Mouse (Mus musculus) heart, embryonic 11.5 days (tissue): Measurements from ENCODE around the gene Qrfpr. TPM values are rescaled to one million over a fixed set of nuclear protein-coding genes. Genes with fewer than 3 reads are reported as not detected.
A peak's percentile ranks its signal among the peaks of the same experiment; 100 is the strongest.

Experiments
- ATAC-seq: fragments of 200-750 bp; cut with Nextera tagmentation; replicated peaks from 2 replicates; pipeline ENCODE4 v1.8.0; 2017; ENCODE audit warnings: moderate library complexity; ENCODE audit not compliant: insufficient number of reproducible peaks, low FRiP score, low TSS enrichment
- H3K27ac ChIP-seq: fragments of 300-500 bp; sonication (generic); 2 replicates; pipeline ENCODE4 v1.5.1; 2014; ENCODE audit warnings: mild to moderate bottlenecking, low read depth, low read length
- H3K27me3 ChIP-seq: fragments of 300-500 bp; sonication (generic); 2 replicates; pipeline ENCODE4 v1.6.1; 2014; ENCODE audit warnings: mild to moderate bottlenecking, low read length, mixed read lengths; ENCODE audit not compliant: control insufficient read depth, insufficient read depth
- H3K36me3 ChIP-seq: fragments of 300-500 bp; sonication (generic); 2 replicates; pipeline ENCODE4 v1.6.1; 2014; ENCODE audit warnings: mild to moderate bottlenecking, low read length, moderate library complexity, mixed read lengths; ENCODE audit not compliant: control insufficient read depth, insufficient read depth
- H3K4me1 ChIP-seq: fragments of 300-500 bp; sonication (generic); 2 replicates; pipeline ENCODE4 v1.6.1; 2014; ENCODE audit warnings: low read length; ENCODE audit not compliant: control insufficient read depth, insufficient read depth
- H3K4me2 ChIP-seq: fragments of 300-500 bp; sonication (generic); 2 replicates; pipeline ENCODE4 v1.6.1; 2014; ENCODE audit warnings: mild to moderate bottlenecking, moderate library complexity
- H3K4me3 ChIP-seq: fragments of 300-500 bp; sonication (generic); 2 replicates; pipeline ENCODE4 v1.5.1; 2014; ENCODE audit warnings: low read depth, low read length
- H3K9ac ChIP-seq: fragments of 300-500 bp; sonication (generic); 2 replicates; pipeline ENCODE4 v1.6.1; 2014; ENCODE audit warnings: mild to moderate bottlenecking, low read depth, low read length, moderate library complexity
- H3K9me3 ChIP-seq: fragments of 300-500 bp; sonication (generic); replicated peaks from 2 replicates; pipeline ENCODE4 v1.6.1; 2016; ENCODE audit warnings: low read length; ENCODE audit not compliant: control insufficient read depth
- WGBS: fragments of 180-500 bp; shearing (Covaris S2); extraction: QIAGEN DNeasy Blood & Tissue Kit; methylation state at CpG from one replicate; pipeline ENCODE4 v1.1.7; 2014; ENCODE audit not compliant: insufficient replicate concordance; 5-methylcytosine and 5-hydroxymethylcytosine counted together
- polyA plus RNA-seq: library from polyadenylated mRNA; unstranded; fragments of >200 nt; fragmentation: Nextera tagmentation; extraction: Ambion mirVana; gene quantifications from 2 replicates; pipeline ENCODE4 v1.2.1, GENCODE M21; 2014

The Qrfpr gene
- polyA plus RNA-seq, 1 experiment from 2014 or later = 0.14 TPM

DNA sequence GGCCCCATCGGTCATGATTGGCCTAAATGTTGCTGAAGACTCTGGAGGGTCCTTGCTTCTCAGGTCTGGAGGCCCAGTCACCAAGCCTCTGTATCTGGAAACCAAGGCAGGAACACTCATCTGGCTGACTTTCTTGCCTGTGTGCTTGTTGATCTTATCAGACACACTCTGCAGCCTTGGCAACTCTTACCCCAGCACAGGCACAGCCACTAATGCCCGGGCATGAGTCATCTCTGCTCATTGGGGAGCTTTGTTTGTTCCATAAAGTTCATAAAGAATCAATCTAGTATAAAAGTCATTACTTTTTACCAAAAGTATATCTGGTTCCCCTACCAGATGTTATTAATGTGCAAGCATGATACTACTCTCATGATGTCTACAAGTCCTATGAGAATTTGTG, 48.4 kb downstream of the Qrfpr start:
- Histone ChIP-seq H3K4me2 (no peak overlapping the region), H3K4me1 (no peaks in the 10 kb centered on the region), H3K36me3 (no peaks in the 10 kb centered on the region), H3K4me3 (no peak overlapping the region), H3K9ac (no peak overlapping the region), H3K27me3 (no peaks in the 10 kb centered on the region), H3K9me3 (no peaks in the 10 kb centered on the region), H3K27ac (no peak overlapping the region)
- WGBS = 83% methylated on average over 2 of the region's 2 CpGs
- ATAC-seq = no peak

DNA sequence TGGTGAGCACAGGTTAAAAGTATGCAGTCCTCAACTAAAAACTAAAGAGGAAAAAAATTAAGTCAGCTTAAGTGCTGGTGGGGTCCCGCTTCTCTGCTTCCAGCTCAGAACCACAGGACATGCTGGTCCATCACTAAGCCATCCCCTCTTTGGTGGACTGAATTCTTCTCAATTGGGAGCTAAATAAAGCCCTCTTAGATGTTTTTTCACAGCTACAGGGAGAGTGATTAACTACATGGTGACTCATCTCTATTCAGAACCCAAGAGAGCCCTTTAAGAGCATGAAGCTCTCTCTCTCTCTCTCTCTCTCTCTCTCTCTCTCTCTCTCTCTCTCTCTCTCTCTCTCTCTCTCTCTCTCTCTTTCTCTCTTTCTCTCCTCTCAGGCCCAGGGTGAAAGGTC, 50.8 kb downstream of the Qrfpr start:
- Histone ChIP-seq H3K27ac (no peak overlapping the region), H3K4me3 (no peak overlapping the region), H3K4me1 (no peaks in the 10 kb centered on the region), H3K9me3 (no peaks in the 10 kb centered on the region), H3K36me3 (peaks cover 5% of the 10 kb centered on the region), H3K27me3 (no peaks in the 10 kb centered on the region), H3K4me2 (no peak overlapping the region), H3K9ac (no peak overlapping the region)
- 83% methylated on average over 1 of the region's 1 CpGs for WGBS
- ATAC-seq = no peak

DNA sequence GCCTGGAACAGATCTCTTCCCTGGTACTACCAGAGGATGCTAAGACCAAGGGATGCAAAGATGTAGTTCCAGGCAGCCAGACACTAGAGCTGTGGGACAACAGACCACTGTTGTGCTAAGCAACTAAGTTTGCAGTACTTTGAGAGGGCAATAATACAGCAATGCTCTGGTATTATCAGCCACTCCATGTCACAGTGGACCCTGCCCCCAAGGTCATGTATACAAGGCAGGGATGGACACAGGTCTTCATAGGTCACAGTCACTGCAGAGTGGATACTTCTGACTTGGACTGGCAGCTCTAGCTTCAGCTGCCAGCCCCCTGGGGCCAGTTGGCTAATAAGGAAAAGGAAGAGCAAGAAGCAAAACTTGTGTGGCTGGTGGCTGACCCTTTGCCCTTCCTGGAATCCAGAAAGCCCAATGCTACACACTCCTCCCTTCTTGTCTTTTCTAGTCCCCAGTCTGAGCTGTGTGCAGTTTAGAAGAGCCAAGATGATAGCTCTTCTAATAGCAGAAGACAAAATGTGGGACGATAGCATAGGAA, 51.4 kb downstream of the Qrfpr start:
- Histone ChIP-seq H3K9ac (no peak overlapping the region), H3K4me3 (no peak overlapping the region), H3K27me3 (no peaks in the 10 kb centered on the region), H3K4me2 (no peak overlapping the region), H3K36me3 (peaks cover 11% of the 10 kb centered on the region), H3K4me1 (no peaks in the 10 kb centered on the region), H3K27ac (no peak overlapping the region), H3K9me3 (peaks cover 3% of the 10 kb centered on the region; the same call in 1 of the 2 replicates)
- ATAC-seq = no peak
- WGBS = 94% methylated on average over 1 of the region's 1 CpGs

DNA sequence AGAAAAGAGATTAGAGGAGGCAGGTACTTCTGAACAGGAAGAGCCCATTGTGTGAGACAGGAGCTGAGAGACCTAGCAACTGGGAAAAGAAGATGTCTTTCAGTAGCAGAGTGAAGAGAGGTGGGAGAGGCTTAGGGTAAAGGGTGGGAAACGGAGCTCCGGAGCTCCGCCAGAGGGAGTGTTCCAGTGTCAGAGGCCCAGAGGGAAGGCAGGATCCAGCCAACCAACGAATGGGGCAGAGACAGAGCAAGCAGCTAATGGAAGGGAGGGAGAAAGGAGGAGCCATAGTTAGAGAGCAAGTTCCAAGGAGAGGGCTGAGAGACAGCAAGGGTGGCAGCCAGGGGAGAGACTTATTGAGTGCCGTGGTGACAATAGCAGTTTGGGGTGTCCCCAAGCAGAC, 66.8 kb downstream of the Qrfpr start:
- Histone ChIP-seq H3K4me2 (peak overlapping the region; percentile 2; the same call in 1 of the 2 replicates), H3K27ac (no peak overlapping the region), H3K9ac (no peak overlapping the region), H3K4me3 (no peak overlapping the region), H3K4me1 (peaks cover 14% of the 10 kb centered on the region), H3K9me3 (no peaks in the 10 kb centered on the region; the same call in 1 of the 2 replicates), H3K36me3 (peaks cover 10% of the 10 kb centered on the region), H3K27me3 (no peaks in the 10 kb centered on the region)
- no peak for ATAC-seq
- WGBS = 13% methylated on average over 5 of the region's 5 CpGs

DNA sequence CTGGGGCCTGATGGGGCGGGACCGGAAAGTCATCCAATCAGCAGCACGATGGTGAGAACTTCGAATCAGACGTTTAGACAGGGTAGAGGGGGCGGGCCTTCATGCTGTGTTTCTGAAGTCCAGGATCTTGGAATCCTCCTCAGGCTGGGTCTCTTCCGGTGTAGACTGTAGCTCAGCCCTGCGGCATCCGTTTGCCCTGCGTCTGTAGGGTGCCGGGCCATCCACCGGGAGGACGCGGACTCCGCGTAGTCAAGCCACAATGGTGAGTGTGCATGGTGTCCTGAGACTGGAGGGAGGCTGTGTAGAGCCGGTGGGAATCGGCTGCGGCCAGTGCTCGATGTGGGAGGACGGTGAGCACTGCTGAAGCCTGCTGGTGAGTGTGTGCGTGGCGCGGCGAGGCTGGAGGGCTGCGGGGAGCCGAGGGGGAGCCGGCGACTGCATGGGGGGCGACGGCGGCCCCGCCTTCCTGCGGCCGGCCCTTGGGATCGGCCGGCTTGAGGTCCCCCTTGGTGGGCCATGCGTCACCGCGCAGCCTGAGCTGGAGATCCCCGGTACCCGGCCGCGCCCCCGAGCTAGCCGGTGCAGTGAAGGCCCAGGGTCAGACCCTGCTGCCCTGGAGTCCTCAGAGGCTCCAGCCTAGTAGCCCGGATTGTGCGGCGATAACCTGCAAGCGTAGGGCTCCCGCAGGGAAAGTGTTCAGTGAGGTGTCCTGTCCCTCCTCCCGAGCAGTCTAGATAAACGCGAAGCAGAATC, 71.0 kb downstream of the Qrfpr start, which contains the start of gene D3Ertd254e:
Gene D3Ertd254e (plus strand): TSS at position 84 of the 753 bp plus-strand sequence.
- H3K9me3 ChIP-seq = no peaks in the 10 kb centered on the region
- under 1% methylated on average over 53 of the region's 54 CpGs for WGBS
- H3K36me3 ChIP-seq = no peaks in the 10 kb centered on the region
- peak within 1 kb of the TSS; percentile 77 for H3K27ac ChIP-seq
- no peaks in the 10 kb centered on the region for H3K27me3 ChIP-seq
- peak within 1 kb of the TSS; percentile 93 for H3K9ac ChIP-seq
- ATAC-seq = peak; percentile 97
- H3K4me2 ChIP-seq = peak within 1 kb of the TSS; percentile 81
- H3K4me1 ChIP-seq = peaks cover 14% of the 10 kb centered on the region
- H3K4me3 ChIP-seq = peak within 1 kb of the TSS; percentile 91

DNA sequence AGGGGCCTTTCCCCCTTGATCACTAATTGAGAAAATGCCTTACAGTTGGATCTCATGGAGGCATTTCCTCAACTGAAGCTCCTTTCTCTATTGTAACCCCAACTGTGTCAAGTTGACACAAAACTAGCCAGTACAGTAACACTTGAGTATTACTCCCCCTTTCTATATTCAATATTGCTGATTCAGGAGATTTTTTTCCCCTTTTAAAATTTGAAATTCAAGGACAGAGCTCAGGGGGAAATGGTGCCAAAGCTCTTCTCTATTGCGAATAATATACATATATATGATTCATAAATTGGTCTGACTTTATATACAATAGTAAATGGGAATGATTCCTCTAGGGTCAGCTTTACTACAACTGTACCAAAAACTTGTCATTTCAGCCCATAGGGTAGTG, 71.6 kb downstream of the Qrfpr start:
- H3K36me3 ChIP-seq = no peaks in the 10 kb centered on the region
- H3K9ac ChIP-seq = no peak overlapping the region

DNA sequence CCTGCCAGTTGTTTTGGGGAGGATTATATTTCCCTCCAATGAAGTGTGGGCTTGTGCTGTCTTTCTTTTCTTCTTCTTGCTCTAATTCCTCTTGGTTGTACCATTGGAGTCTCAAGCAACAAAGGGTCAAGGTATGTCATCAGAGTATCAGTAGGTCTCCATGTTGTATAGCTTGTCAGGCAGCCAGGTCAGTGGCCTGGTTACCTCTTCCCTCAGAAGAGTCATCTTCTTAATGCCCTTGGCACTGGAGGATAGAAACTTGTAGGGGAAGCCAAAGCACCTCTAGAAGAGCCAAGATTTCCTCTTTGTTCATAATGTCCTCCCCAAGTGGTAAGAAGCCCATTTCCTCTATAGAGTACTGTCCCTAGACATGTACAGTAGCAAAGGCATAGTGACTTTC, 83.1 kb downstream of the Qrfpr start:
- Histone ChIP-seq H3K27ac (no peak overlapping the region), H3K36me3 (no peaks in the 10 kb centered on the region), H3K9ac (no peak overlapping the region), H3K9me3 (no peaks in the 10 kb centered on the region), H3K4me2 (no peak overlapping the region), H3K27me3 (no peaks in the 10 kb centered on the region), H3K4me3 (no peak overlapping the region), H3K4me1 (no peaks in the 10 kb centered on the region)
- ATAC-seq = no peak

More for the DNA sequence above, 71.6 kb downstream of the Qrfpr start:
- peak overlapping the region; percentile 81 for H3K4me2 ChIP-seq
- H3K27me3 ChIP-seq = no peaks in the 10 kb centered on the region
- peaks cover 12% of the 10 kb centered on the region for H3K4me1 ChIP-seq
- H3K9me3 ChIP-seq = no peaks in the 10 kb centered on the region
- peak overlapping the region; percentile 91 for H3K4me3 ChIP-seq
- no peak overlapping the region for H3K27ac ChIP-seq
- ATAC-seq = no peak
- WGBS = 5% methylated on average over 1 of the region's 1 CpGs

DNA sequence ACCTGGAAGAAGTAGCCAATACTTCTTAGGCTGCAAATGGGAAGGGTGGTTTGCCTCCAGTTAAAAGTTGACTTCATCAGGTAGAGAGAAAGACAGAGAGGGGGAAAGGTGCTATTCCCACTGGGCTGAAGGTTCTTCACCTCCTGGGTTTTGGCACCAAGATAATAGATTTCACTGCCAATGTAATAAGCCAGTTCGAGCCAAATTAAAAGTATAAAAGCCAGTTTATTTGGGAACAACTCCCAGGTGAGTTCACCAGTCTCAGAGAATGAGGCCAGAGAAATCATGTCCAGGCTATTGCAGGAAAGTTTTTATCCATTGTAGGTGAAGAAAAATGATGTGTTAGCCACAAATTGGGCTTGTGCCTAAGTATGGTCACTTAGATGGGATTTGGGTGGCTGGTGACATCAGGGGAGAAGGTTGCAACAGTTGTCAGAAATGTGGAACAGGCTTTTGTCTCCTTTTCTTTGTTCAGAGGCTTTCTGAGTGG, 83.9 kb downstream of the Qrfpr start:
- 77% methylated on average over 1 of the region's 1 CpGs for WGBS
- Histone ChIP-seq H3K9ac (no peak overlapping the region), H3K4me2 (no peak overlapping the region), H3K4me3 (no peak overlapping the region), H3K4me1 (no peaks in the 10 kb centered on the region), H3K27me3 (no peaks in the 10 kb centered on the region), H3K27ac (no peak overlapping the region), H3K9me3 (no peaks in the 10 kb centered on the region), H3K36me3 (no peaks in the 10 kb centered on the region)
- ATAC-seq = no peak

DNA sequence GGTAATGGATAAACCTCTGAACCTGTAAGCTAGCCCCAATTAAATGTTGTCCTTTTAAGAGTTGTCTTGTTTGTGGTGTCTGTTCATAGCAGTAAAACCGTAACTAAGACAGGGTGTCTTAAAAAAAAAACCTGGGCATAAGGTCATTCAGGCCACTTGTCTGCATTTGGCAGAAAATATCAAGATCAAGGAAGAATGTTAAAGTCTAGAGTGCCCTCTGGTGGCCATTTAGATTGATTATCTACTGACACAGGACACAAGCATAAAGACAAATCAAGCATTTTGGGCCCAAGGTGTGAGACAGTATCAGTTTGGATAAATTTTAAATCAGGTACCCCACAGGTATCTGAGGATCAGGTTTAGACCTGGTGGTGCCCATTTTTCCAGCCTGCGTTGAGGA, 84.6 kb downstream of the Qrfpr start:
- Histone ChIP-seq H3K4me1 (no peaks in the 10 kb centered on the region), H3K4me3 (no peak overlapping the region), H3K27ac (no peak overlapping the region), H3K9me3 (no peaks in the 10 kb centered on the region), H3K36me3 (no peaks in the 10 kb centered on the region), H3K9ac (no peak overlapping the region), H3K4me2 (no peak overlapping the region), H3K27me3 (no peaks in the 10 kb centered on the region)
- 49% methylated on average over 2 of the region's 2 CpGs for WGBS
- ATAC-seq = no peak
